In the genomic region with DNA sequence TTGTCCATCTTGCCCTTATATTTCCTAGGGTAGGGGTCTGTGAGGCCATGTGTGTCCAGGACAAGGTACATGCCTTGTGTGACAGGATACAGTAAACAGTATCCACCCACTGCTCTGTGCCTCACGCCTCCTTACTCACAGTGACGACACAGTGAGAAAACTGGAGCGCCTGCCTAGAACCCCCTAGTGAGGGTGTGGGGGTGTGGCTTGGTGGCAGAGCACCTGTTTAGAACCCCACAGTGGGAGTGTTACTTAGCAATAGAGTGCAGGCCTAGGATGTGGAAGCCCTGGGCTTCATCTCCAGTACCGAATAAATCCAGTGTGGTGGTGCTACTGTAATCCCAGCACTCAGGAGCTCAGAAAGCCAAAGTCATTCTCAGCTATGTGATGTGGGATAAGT, we compare ENCODE assay signal across 17 mouse cellular contexts.
"Had no signal": no experiment of that assay in that cellular context is flagged by ENCODE, and none has a peak within 500 bp of the region (broad histone marks: within the 10 kb centered on the region; RNA-seq: fewer than 3 reads in every experiment).

No protein-coding gene starts in this region.

- DNase-seq: kidney, adult 2 months; kidney, postnatal 25 days; lung, adult 18-20 months; lung, postnatal 10 days; lung, postnatal 36 days; retina, postnatal 1 day; thymus, postnatal 25 days had no signal

- H3K27ac ChIP-seq: hindbrain, postnatal 0 days; kidney, postnatal 0 days; liver, embryonic 15.5 days; lung, embryonic 15.5 days; midbrain, embryonic 10.5 days; midbrain, embryonic 13.5 days; neural tube, embryonic 13.5 days; stomach, postnatal 0 days had no signal

- H3K4me3 ChIP-seq: liver, embryonic 15.5 days; lung, embryonic 15.5 days; megakaryocyte, embryonic 14.5 days; midbrain, embryonic 10.5 days; midbrain, embryonic 13.5 days; myocyte; neural tube, embryonic 13.5 days had no signal
